Mouse (Mus musculus): Measurements from ENCODE around the gene Ly6g6f. TPM values are rescaled to one million over a fixed set of nuclear protein-coding genes. Genes with fewer than 3 reads are reported as not detected.

Ly6g6f gene
- total and polyA plus RNA-seq, 3 experiments: 0.88 to 3.0 TPM; not detected in 1

DNA sequence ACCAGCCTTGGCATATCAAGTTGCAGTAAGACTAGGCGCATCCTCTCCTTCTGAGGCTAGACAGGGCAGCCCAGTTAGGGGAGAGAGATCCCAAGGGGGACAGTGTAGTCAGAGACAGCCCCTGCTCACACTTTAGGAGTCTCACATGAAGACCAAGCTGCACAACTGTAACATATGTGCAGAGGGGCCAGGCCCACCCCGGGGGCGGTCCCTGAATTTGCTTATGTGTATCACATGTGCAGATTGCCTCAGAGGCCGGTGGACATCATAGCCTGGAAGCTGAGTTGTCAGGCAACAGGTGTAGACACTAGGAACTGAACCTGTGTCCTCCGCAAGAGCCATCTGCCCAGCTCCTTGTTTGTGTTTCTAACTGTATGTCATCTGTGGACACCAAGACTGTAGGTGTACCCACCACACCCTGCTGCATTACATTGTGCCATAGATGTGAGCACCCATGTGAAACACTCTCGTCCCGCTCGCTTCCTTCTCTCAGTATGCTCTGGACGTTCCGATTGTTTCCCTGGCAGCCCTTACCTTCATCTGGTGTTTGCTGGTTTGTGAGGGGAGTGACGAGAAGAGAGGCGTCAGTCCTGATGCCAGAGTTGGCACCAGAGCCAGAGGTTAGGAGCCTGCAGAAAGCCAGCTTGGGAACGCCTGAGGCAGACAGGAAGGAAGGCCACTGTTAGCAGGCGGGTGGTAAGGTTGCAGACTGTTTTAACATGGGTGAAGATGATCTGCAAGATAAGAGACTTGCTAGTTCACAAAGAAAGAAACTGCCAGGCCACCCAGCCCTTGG is 7.2 kb upstream of the Ly6g6f start:
- no peaks in the 10 kb centered on the region for H3K27me3 ChIP-seq (ENCODE audit: control insufficient read depth in 1 of 2, insufficient read depth in 2 of 2, low read length in 2 of 2)
- H3K36me3 ChIP-seq (ENCODE audit: control insufficient read depth in 1 of 2, insufficient read depth in 2 of 2, low read length in 2 of 2): peaks cover 0 to 2% of the 10 kb centered on the region in 2 experiments; a peak in 1 of 4 replicates
- TF ChIP-seq ZC3H11A (IDR thresholded peaks at IDR 0.05; ENCODE audit: low read depth, low read length): no peak
- TF ChIP-seq JUND (IDR thresholded peaks at IDR 0.05; ENCODE audit: low read depth, low read length): no peak
- no peak for TF ChIP-seq ETS1 (IDR thresholded peaks at IDR 0.05; ENCODE audit: low read depth, low read length)
- TF ChIP-seq MXI1 (IDR thresholded peaks at IDR 0.05; ENCODE audit: low read depth, low read length): no peak
- TF ChIP-seq NRF1 (IDR thresholded peaks at IDR 0.05; ENCODE audit: insufficient read depth, low read depth, low read length, poor library complexity, severe bottlenecking): no peak
- TF ChIP-seq TCF12 (IDR thresholded peaks at IDR 0.05; ENCODE audit: low read depth, low read length): no peak
- no peak for TF ChIP-seq ZNF384 (IDR thresholded peaks at IDR 0.05; ENCODE audit: low read depth, low read length)
- no peak for TF ChIP-seq USF2 (IDR thresholded peaks at IDR 0.05; ENCODE audit: borderline replicate concordance in 1 of 2, insufficient read depth in 1 of 2, low read depth in 1 of 2, low read length in 2 of 2)
- TF ChIP-seq MYB (IDR thresholded peaks at IDR 0.05; ENCODE audit: low read depth, low read length): no peak
- no peak for TF ChIP-seq MAFK (IDR thresholded peaks at IDR 0.05; ENCODE audit: borderline replicate concordance, low read depth, low read length)
- no peak for TF ChIP-seq RCOR1 (IDR thresholded peaks at IDR 0.05; ENCODE audit: low read depth, low read length)
- no peak for TF ChIP-seq CHD2 (IDR thresholded peaks at IDR 0.05; ENCODE audit: low read length)
- TF ChIP-seq CHD1 (IDR thresholded peaks at IDR 0.05; ENCODE audit: low read depth, low read length): no peak
- no peak for TF ChIP-seq EP300 (IDR thresholded peaks at IDR 0.05; ENCODE audit: low read depth in 1 of 2, low read length in 2 of 2)
- TF ChIP-seq UBTF (IDR thresholded peaks at IDR 0.05; ENCODE audit: borderline replicate concordance, insufficient read depth, low read depth, low read length): no peak
- no peak for TF ChIP-seq KAT2A (conservative IDR thresholded peaks at IDR 0.05; ENCODE audit: low read depth, low read length)
- no peak for TF ChIP-seq HCFC1 (IDR thresholded peaks at IDR 0.05; ENCODE audit: low read depth, low read length)
- no peak overlapping the region for H3K27ac ChIP-seq (ENCODE audit: control insufficient read depth, low read depth, low read length)
- no peak overlapping the region for H3K4me3 ChIP-seq (ENCODE audit: control insufficient read depth in 1 of 2, insufficient read depth in 1 of 2, low read depth in 2 of 2, low read length in 2 of 2)
- no peak for DNase-seq (ENCODE audit: low read depth, low spot score)
- H3K4me1 ChIP-seq (ENCODE audit: control insufficient read depth in 1 of 2, insufficient read depth in 2 of 2, low read length in 2 of 2): peaks cover 2 to 14% of the 10 kb centered on the region in 2 experiments; a peak in 3 of 4 replicates
- H3K9ac ChIP-seq (ENCODE audit: control insufficient read depth, low read depth, low read length, poor library complexity, severe bottlenecking): no peak overlapping the region
- peaks cover 18% of the 10 kb centered on the region for H3K79me2 ChIP-seq (ENCODE audit: control insufficient read depth, insufficient read depth, low read length, poor library complexity)
- no peaks in the 10 kb centered on the region for H3K9me3 ChIP-seq (replicated peaks; ENCODE audit: insufficient read depth, low read length)
